Mouse (Mus musculus) stomach, postnatal 0 days (tissue): Measurements from ENCODE around the gene Smo.

ENCODE experiments used
- CTCF ChIP-seq: IDR thresholded peaks from 2 replicates; pipeline ENCODE4 v1.5.1; 2016; ENCODE audit warnings: antibody characterized with exemption, low read depth, mild to moderate bottlenecking, moderate library complexity
- EP300 ChIP-seq: optimal IDR thresholded peaks from 2 replicates; pipeline ENCODE3; 2016; ENCODE audit warnings: antibody characterized with exemption

DNA sequence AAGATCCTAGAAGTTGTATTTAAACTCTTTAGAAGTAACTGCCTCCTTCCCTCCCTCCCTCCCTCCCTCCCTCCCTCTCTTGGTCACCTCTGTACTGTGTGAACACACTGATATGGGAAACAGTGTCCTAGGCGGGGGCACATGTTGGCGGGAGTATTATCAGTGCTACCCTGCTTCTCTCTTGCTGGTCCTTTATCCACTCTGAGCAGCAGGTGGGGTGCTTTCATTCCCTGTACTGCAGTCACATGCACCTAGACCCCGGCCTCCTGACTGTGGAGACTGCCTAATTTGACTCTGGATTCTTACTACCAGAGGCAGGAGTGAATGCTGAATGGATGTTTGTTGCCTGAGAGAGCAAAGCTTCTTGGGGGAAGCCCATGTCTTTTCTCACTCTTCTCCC, 37.8 kb upstream of the Smo start:
- peak; percentile 23 for TF ChIP-seq CTCF
- TF ChIP-seq EP300: no peak
